Mouse (Mus musculus) midbrain, embryonic 16.5 days (tissue): ENCODE results near the gene Plg. TPM values are rescaled to one million over a fixed set of nuclear protein-coding genes. Genes with fewer than 3 reads are reported as not detected.

Source experiments
- ATAC-seq: fragments of 200-750 bp; cut with Nextera tagmentation; 2 replicates; pipeline ENCODE4 v1.8.0; 2017; ENCODE audit warnings: moderate TSS enrichment
- H3K27ac ChIP-seq: fragments of 300-500 bp; sonication (generic); 2 replicates; pipeline ENCODE4 v1.5.1; 2014; ENCODE audit warnings: mild to moderate bottlenecking, low read length, mixed read lengths
- H3K27me3 ChIP-seq: fragments of 300-500 bp; sonication (generic); 2 replicates; pipeline ENCODE4 v1.6.1; 2014; ENCODE audit warnings: low read depth, low read length, mixed read lengths; ENCODE audit not compliant: control insufficient read depth, insufficient read depth
- H3K36me3 ChIP-seq: fragments of 300-500 bp; sonication (generic); 2 replicates; pipeline ENCODE4 v1.6.1; 2014; ENCODE audit warnings: mild to moderate bottlenecking, low read length, moderate library complexity, mixed read lengths; ENCODE audit not compliant: control insufficient read depth, insufficient read depth
- H3K4me1 ChIP-seq: fragments of 300-500 bp; sonication (generic); 2 replicates; pipeline ENCODE4 v1.6.1; 2014; ENCODE audit warnings: mild to moderate bottlenecking, low read length, mixed read lengths; ENCODE audit not compliant: control insufficient read depth, insufficient read depth
- H3K4me2 ChIP-seq: fragments of 300-500 bp; sonication (generic); 2 replicates; pipeline ENCODE4 v1.6.1; 2014; ENCODE audit warnings: mild to moderate bottlenecking, low read length, mixed read lengths
- H3K4me3 ChIP-seq: fragments of 300-500 bp; sonication (generic); 2 replicates; pipeline ENCODE4 v1.5.1; 2014; ENCODE audit warnings: low read depth, mild to moderate bottlenecking, low read length, moderate library complexity, mixed read lengths
- H3K9ac ChIP-seq: fragments of 300-500 bp; sonication (generic); 2 replicates; pipeline ENCODE4 v1.6.1; 2014; ENCODE audit warnings: low read depth, low read length, mixed read lengths
- H3K9me3 ChIP-seq: fragments of 300-500 bp; sonication (generic); replicated peaks from 2 replicates; pipeline ENCODE4 v1.6.1; 2014; ENCODE audit warnings: mild to moderate bottlenecking, low read length, mixed read lengths; ENCODE audit not compliant: control insufficient read depth, poor library complexity, severe bottlenecking
- WGBS: fragments of 180-500 bp; shearing (Covaris S2); extraction: QIAGEN DNeasy Blood & Tissue Kit; methylation state at CpG from one replicate; pipeline ENCODE4 v1.1.7; 2014; 5-methylcytosine and 5-hydroxymethylcytosine counted together
- polyA plus RNA-seq: library from polyadenylated mRNA; unstranded; fragments of >200 nt; fragmentation: Nextera tagmentation; extraction: Ambion mirVana; gene quantifications from 2 replicates; pipeline ENCODE4 v1.2.1, GENCODE M21; 2015

Plg gene
- 0.09 TPM in 1 of 2 replicates, not detected in the other for polyA plus RNA-seq

- WGBS: 93% methylated on average over 11 of the region's 11 CpGs
- no peak within 1 kb of the TSS for H3K27ac ChIP-seq
Measured at GRCm38 (mm10) chr17:12377981-12378705, at the start of gene Plg. Gene Plg, plus strand, starts transcription at chr17:12378608.

DNA sequence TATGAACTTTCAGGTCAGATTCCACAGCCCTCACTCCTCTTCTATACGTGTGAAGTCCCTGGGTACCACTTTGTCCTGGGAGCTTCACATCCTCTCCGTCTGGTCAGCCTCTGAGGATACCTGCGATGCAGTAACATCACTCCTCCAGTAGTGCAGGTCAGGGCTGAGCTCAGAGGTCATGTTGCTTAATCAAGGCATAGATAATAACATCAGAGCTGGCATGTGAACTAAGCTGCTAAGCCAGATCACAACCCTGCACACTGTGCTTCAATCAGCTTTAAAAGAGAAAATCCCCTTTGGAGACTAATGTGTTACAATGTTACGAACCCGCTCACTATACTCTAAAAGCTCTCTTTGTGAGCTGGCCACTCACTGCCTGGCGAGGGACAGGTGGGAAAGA lies 43.3 kb upstream of the Plg start:
- H3K4me3 ChIP-seq: no peak overlapping the region
- no peaks in the 10 kb centered on the region for H3K36me3 ChIP-seq
- no peak overlapping the region for H3K4me2 ChIP-seq
- H3K9ac ChIP-seq: no peak overlapping the region
- H3K27me3 ChIP-seq: no peaks in the 10 kb centered on the region
- H3K9me3 ChIP-seq: 0 out of 2 replicates have a peak, but pooled peaks cover 2% of the 10 kb centered on the region
- no peak overlapping the region for H3K27ac ChIP-seq
- H3K4me1 ChIP-seq: no peaks in the 10 kb centered on the region
- ATAC-seq: no peak
- 31% methylated on average over 6 of the region's 6 CpGs for WGBS

More at GRCm38 (mm10) chr17:12377981-12378705, at the start of gene Plg:
- H3K27me3 ChIP-seq: no peaks in the 10 kb centered on the region
- H3K9ac ChIP-seq: no peak within 1 kb of the TSS
- no peak within 1 kb of the TSS for H3K4me2 ChIP-seq
- no peaks in the 10 kb centered on the region for H3K36me3 ChIP-seq
- ATAC-seq: no peak
- H3K9me3 ChIP-seq: no peaks in the 10 kb centered on the region
- no peak within 1 kb of the TSS for H3K4me3 ChIP-seq
- no peaks in the 10 kb centered on the region for H3K4me1 ChIP-seq

DNA sequence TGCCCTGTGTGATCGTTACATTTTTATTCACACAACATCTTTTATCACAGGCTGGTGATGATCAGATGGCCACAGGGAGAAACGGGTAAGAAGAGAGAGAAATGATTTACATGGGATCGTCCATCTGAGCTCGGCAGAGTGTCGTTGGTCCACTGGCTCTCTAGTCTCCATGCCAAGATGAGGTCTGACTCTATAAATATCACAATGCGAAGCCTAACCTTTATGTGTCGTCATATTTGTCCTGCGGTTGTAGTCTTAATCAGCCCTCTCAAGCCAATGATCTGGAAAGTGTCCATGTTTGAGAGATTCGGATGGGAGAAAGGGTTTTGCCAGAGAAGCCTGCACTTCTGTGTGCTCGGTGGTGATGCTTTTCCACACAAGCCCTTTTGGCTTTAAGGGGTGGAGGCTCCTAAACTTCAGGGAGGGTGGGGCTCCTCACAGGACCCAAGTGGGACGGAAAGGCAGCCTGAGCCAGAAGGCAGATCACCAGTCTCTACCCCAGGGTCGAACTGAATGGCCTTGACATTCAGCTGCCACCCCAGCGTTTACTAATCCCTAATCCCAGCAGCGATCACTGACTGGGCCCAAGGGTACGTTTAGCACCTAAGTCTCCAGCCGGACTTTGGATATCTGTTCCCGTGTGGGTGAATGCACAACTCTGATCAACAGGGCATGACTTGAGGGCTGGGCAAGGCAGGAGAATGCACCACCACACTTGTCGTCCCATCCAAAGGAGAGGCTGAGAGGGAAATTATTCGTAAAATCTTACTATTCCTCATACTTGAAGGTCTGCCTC lies 42.1 kb upstream of the Plg start:
- Histone ChIP-seq H3K27ac (no peak overlapping the region), H3K27me3 (no peaks in the 10 kb centered on the region), H3K36me3 (no peaks in the 10 kb centered on the region), H3K9ac (no peak overlapping the region), H3K4me2 (no peak overlapping the region), H3K4me1 (no peaks in the 10 kb centered on the region), H3K9me3 (0 out of 2 replicates have a peak, but pooled peaks cover 2% of the 10 kb centered on the region), H3K4me3 (no peak overlapping the region)
- ATAC-seq: no peak
- 81% methylated on average over 19 of the region's 19 CpGs for WGBS

GRCm38 (mm10) chr17:12337156-12337555 lies 41.3 kb upstream of the Plg start:
- no peaks in the 10 kb centered on the region for H3K36me3 ChIP-seq
- H3K4me2 ChIP-seq: no peak overlapping the region
- H3K4me1 ChIP-seq: no peaks in the 10 kb centered on the region
- no peak overlapping the region for H3K4me3 ChIP-seq
- no peaks in the 10 kb centered on the region for H3K27me3 ChIP-seq
- H3K27ac ChIP-seq: no peak overlapping the region
- no peak overlapping the region for H3K9ac ChIP-seq
- 0 out of 2 replicates have a peak, but pooled peaks cover 2% of the 10 kb centered on the region for H3K9me3 ChIP-seq
- no peak for ATAC-seq
- WGBS: 72% methylated on average over 4 of the region's 4 CpGs

DNA sequence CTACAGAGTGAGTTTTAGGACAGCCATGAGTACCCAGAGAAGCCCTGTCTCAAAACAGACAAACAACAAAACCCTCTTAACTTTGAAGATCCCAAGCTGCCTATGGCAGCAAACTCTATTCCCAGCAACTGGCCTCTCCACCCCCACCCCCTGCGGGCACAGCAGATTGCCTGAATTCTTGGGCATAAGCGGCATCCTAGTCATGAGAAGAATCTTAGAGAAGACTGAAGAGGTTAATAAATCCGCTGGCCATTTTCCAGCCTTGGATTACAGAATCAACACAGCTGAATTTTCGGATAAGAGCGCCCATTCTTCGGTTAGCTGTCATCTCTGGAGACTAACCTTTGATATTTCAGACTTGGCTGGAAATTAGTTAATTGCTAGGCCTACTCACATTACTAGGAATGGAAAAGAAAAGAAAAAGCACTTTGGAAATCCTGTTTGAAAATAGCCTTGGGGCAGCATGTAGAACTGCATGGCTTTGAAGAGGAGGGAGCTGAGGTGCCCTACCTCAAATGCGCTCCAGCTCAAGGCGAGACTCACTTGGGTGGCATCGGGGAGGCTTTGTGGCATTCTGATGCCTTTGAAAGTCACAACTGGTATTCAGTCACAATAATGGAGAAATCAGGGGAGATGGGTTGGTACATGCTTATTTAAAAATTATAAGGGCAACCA lies 34.6 kb upstream of the Plg start:
- 76% methylated on average over 9 of the region's 9 CpGs for WGBS
- H3K4me3 ChIP-seq: no peak overlapping the region
- no peak for ATAC-seq

DNA sequence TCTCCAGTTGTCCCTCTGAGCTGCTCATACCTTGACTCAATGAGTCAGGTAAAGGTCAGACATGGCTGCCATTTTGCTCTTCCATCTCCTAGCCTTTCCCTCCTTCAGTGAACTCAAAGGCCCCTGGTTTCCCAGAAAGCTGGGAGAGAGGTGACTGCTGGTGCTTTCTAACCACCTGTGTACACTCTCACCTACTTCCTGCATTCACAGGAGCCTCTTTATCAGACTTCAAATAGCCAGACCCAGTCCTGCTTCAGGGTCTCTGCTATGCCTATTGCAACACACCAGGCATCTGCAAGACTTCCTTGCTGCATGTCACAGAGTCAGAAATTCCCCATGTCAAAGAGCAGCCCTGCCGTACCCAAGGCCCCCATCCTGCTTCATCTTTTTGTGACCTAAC lies 30.9 kb upstream of the Plg start:
- H3K4me1 ChIP-seq: no peaks in the 10 kb centered on the region
- no peak overlapping the region for H3K4me2 ChIP-seq
- H3K4me3 ChIP-seq: no peak overlapping the region
- no peaks in the 10 kb centered on the region for H3K9me3 ChIP-seq
- no peak for ATAC-seq
- no peaks in the 10 kb centered on the region for H3K27me3 ChIP-seq
- 97% methylated on average over 1 of the region's 1 CpGs for WGBS
- no peak overlapping the region for H3K27ac ChIP-seq
- H3K36me3 ChIP-seq: no peaks in the 10 kb centered on the region
- H3K9ac ChIP-seq: no peak overlapping the region

More for the DNA sequence above, 34.6 kb upstream of the Plg start:
- Histone ChIP-seq H3K9ac (no peak overlapping the region), H3K4me2 (no peak overlapping the region), H3K36me3 (no peaks in the 10 kb centered on the region), H3K27ac (no peak overlapping the region), H3K27me3 (no peaks in the 10 kb centered on the region), H3K9me3 (0 out of 2 replicates have a peak, but pooled peaks cover 2% of the 10 kb centered on the region), H3K4me1 (no peaks in the 10 kb centered on the region)

DNA sequence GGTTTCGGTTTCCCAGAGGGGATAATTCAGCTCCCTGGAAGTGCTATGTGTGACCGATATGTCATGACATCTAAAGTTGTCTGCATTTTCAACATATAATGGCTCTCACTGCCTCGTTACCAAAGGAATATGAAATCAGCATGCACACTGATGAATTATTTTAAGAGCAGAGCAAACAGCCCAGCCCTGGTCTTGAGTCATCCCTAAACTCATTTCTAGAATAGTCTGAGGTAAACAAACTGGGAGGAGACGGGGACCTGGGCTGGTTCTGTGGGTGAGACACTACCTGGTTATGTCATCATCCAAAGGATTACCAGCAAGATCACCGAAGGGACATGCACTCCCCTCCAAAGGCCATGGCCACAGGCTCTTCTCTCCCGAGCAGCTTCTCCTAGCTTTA lies 26.8 kb upstream of the Plg start:
- no peak overlapping the region for H3K4me2 ChIP-seq
- ATAC-seq: no peak
- no peaks in the 10 kb centered on the region for H3K27me3 ChIP-seq
- H3K4me1 ChIP-seq: no peaks in the 10 kb centered on the region
- H3K9me3 ChIP-seq: no peaks in the 10 kb centered on the region
- no peak overlapping the region for H3K4me3 ChIP-seq
- 85% methylated on average over 6 of the region's 6 CpGs for WGBS
- no peak overlapping the region for H3K27ac ChIP-seq
- H3K9ac ChIP-seq: no peak overlapping the region
- H3K36me3 ChIP-seq: no peaks in the 10 kb centered on the region

- no peaks in the 10 kb centered on the region for H3K36me3 ChIP-seq
- H3K27me3 ChIP-seq: no peaks in the 10 kb centered on the region
- H3K27ac ChIP-seq: no peak overlapping the region
- H3K4me2 ChIP-seq: no peak overlapping the region
- no peak overlapping the region for H3K9ac ChIP-seq
- H3K4me1 ChIP-seq: no peaks in the 10 kb centered on the region
- ATAC-seq: no peak
- H3K9me3 ChIP-seq: no peaks in the 10 kb centered on the region
- 44% methylated on average over 1 of the region's 1 CpGs for WGBS
- H3K4me3 ChIP-seq: no peak overlapping the region
Measured at GRCm38 (mm10) chr17:12352781-12353180, 25.6 kb upstream of the Plg start.
